Mouse (Mus musculus) heart, embryonic 15.5 days (tissue): ENCODE results near the gene BC035044. TPM values are rescaled to one million over a fixed set of nuclear protein-coding genes. Genes with fewer than 3 reads are reported as not detected.
A peak's percentile ranks its signal among the peaks of the same experiment; 100 is the strongest.
"Not testable (repeated sequence)": the region's sequence is repeated elsewhere in the genome, so short reads cannot be mapped to it uniquely, and the experiment has no call there.

Experiments
- ATAC-seq: fragments of 200-750 bp; cut with Nextera tagmentation; replicated peaks from 2 replicates; pipeline ENCODE4 v1.8.0; 2017; ENCODE audit warnings: low read depth, moderate TSS enrichment; ENCODE audit not compliant: insufficient number of reproducible peaks, insufficient read depth, low FRiP score
- H3K27ac ChIP-seq: fragments of 300-500 bp; sonication (generic); 2 replicates; pipeline ENCODE4 v1.5.1; 2015; ENCODE audit warnings: mild to moderate bottlenecking, inconsistent platforms
- H3K27me3 ChIP-seq: fragments of 300-500 bp; sonication (generic); 2 replicates; pipeline ENCODE4 v1.6.1; 2015; ENCODE audit warnings: inconsistent platforms
- H3K36me3 ChIP-seq: fragments of 300-500 bp; sonication (generic); 2 replicates; pipeline ENCODE4 v1.6.1; 2015; ENCODE audit warnings: mild to moderate bottlenecking, inconsistent platforms
- H3K4me1 ChIP-seq: fragments of 300-500 bp; sonication (generic); replicated peaks from 2 replicates; pipeline ENCODE4 v1.6.1; 2015; ENCODE audit warnings: inconsistent platforms
- H3K4me2 ChIP-seq: fragments of 300-500 bp; sonication (generic); 2 replicates; pipeline ENCODE4 v1.6.1; 2015; ENCODE audit warnings: inconsistent platforms, mild to moderate bottlenecking, moderate library complexity
- H3K4me3 ChIP-seq: fragments of 300-500 bp; sonication (generic); 2 replicates; pipeline ENCODE4 v1.5.1; 2015; ENCODE audit warnings: mild to moderate bottlenecking, inconsistent platforms
- H3K9ac ChIP-seq: fragments of 300-500 bp; sonication (generic); 2 replicates; pipeline ENCODE4 v1.6.1; 2015; ENCODE audit warnings: mild to moderate bottlenecking, inconsistent platforms
- H3K9me3 ChIP-seq: fragments of 300-500 bp; sonication (generic); replicated peaks from 2 replicates; pipeline ENCODE4 v1.6.1; 2016; ENCODE audit warnings: inconsistent platforms
- WGBS: fragments of 180-500 bp; shearing (Covaris S2); methylation state at CpG from one replicate; pipeline ENCODE4 v1.1.7; 2015; ENCODE audit warnings: mixed read lengths; 5-methylcytosine and 5-hydroxymethylcytosine counted together
- polyA plus RNA-seq: library from polyadenylated mRNA; unstranded; fragments of >200 nt; fragmentation: Nextera tagmentation; extraction: Ambion mirVana; gene quantifications from 2 replicates; pipeline ENCODE4 v1.2.1, GENCODE M21; 2015

Gene BC035044
- polyA plus RNA-seq, 1 experiment from 2014 or later, result 0.18 TPM

DNA sequence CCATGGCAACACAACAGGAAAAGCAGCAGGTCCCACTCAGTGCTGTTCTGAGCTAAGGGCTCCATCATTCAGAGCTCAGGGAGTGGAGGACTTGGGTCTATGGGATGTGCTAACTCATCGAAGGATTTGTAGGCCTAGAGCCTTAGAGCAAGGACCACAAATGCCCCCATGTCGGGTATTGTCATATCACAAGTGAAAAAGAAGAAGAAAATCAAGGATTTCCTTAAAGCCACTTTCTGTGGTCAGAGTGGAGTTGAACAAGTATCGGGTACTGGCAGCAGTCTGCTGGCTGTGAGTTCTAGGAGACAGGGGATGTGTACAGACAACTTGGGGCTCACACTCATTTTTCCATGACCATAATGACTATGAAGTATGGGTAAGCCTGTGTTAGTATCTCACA, 64.1 kb downstream of the BC035044 start:
- no peak overlapping the region for H3K9ac ChIP-seq
- no peaks in the 10 kb centered on the region for H3K9me3 ChIP-seq
- no peak overlapping the region for H3K27ac ChIP-seq
- ATAC-seq, result no peak
- H3K4me3 ChIP-seq, result no peak overlapping the region
- H3K4me1 ChIP-seq, result no peaks in the 10 kb centered on the region
- H3K27me3 ChIP-seq, result no peaks in the 10 kb centered on the region
- no peak overlapping the region for H3K4me2 ChIP-seq
- 77% methylated on average over 3 of the region's 3 CpGs for WGBS
- H3K36me3 ChIP-seq, result no peaks in the 10 kb centered on the region

DNA sequence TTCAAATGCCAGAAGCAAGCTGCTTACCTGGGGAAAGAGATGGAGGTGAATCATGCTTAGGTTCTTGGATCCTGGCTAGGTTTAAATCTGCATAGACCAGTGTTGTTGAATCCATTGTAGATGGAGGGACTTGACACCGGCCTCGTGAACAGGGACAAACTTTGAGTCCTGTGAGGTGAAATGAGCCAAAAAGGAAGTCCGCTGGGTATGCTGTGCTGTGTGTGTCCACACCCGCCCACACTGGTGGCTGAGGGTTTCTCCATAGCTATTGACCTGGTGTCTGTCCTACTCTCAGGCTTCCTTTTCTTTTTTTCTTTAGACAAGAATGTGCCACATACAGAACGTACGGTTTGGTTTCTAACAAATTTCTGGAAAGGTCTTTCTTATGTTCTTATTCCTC, 64.8 kb downstream of the BC035044 start, which contains the start of the genes Gm44511 and Klrb1b:
Gene Gm44511 (minus strand): TSS at position 184 of the 400 bp plus-strand sequence.
Gene Klrb1b (minus strand): TSS at position 200 of the 400 bp plus-strand sequence.
- no peak within 1 kb of the TSS for H3K27ac ChIP-seq
- no peaks in the 10 kb centered on the region for H3K4me1 ChIP-seq
- H3K27me3 ChIP-seq, result no peaks in the 10 kb centered on the region
- no peak for ATAC-seq
- H3K9me3 ChIP-seq, result no peaks in the 10 kb centered on the region
- no peak within 1 kb of the TSS for H3K4me2 ChIP-seq
- 78% methylated on average over 6 of the region's 6 CpGs for WGBS
- no peaks in the 10 kb centered on the region for H3K36me3 ChIP-seq
- H3K9ac ChIP-seq, result no peak within 1 kb of the TSS
- H3K4me3 ChIP-seq, result no peak within 1 kb of the TSS

DNA sequence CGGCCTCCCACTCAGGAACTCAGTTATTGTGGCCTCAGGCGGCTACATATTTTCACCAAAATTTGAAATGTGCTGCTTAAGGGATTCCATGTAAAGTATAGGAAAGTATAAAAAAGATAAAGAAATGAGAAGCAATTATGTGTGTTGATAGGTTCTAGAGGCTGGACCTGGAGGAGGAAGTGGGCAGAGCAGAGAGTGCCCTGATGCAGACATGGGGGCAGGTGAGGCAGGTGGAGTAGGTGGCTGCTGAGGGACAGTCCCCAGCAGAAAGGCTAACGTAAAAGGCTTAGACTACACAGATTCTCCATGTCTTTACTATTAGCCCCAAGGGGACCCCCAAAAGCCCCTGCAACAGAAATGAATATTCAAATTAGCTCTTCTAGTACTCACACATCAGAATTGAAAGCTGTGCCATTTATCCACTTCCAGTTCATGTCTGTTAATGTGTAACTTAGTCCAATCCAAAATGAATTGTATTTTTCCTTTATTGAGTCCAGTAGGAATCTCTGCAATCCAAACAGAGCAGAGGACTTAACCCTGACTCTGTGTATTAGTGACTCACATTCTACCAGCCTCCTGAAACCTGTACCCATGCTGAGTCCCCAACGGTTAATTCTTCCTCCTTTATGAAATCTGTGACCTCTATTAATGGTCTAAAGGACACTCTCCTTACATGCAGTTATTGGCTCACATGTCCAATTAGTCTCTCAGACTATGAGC, 72.7 kb downstream of the BC035044 start:
- H3K27me3 ChIP-seq, result no peaks in the 10 kb centered on the region
- ATAC-seq, result no peak
- WGBS, result 78% methylated on average over 4 of the region's 4 CpGs
- no peak overlapping the region for H3K27ac ChIP-seq
- H3K9ac ChIP-seq, result no peak overlapping the region
- H3K36me3 ChIP-seq, result no peaks in the 10 kb centered on the region
- H3K4me1 ChIP-seq, result no peaks in the 10 kb centered on the region
- H3K9me3 ChIP-seq, result no peaks in the 10 kb centered on the region
- H3K4me3 ChIP-seq, result no peak overlapping the region
- no peak overlapping the region for H3K4me2 ChIP-seq

DNA sequence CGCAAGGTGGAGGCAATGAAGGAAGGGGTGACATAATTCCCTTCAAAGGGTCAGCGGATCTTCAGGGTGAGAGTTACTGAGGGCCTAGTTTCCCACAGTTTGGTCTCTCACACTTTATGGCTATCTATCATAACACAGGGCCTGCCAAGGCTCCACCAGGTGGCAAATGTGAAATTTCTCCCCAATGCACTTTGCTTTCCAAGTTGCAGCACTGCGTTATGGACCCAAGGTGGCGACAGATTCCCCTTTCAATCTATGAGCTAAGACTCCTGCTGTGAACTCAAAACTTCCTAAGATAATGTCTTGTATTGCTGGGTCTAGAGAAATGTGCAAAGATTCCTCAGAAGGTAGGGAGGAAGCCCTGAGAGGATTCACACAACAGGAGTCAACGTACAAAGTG, 82.4 kb downstream of the BC035044 start:
- no peaks in the 10 kb centered on the region for H3K9me3 ChIP-seq
- H3K4me3 ChIP-seq, result no peak overlapping the region
- WGBS, result 86% methylated on average over 5 of the region's 5 CpGs
- no peak overlapping the region for H3K27ac ChIP-seq
- no peaks in the 10 kb centered on the region for H3K27me3 ChIP-seq
- no peak for ATAC-seq
- no peak overlapping the region for H3K9ac ChIP-seq
- no peak overlapping the region for H3K4me2 ChIP-seq
- H3K4me1 ChIP-seq, result 0 out of 2 replicates have a peak, but pooled peaks cover under 1% of the 10 kb centered on the region
- no peaks in the 10 kb centered on the region for H3K36me3 ChIP-seq

DNA sequence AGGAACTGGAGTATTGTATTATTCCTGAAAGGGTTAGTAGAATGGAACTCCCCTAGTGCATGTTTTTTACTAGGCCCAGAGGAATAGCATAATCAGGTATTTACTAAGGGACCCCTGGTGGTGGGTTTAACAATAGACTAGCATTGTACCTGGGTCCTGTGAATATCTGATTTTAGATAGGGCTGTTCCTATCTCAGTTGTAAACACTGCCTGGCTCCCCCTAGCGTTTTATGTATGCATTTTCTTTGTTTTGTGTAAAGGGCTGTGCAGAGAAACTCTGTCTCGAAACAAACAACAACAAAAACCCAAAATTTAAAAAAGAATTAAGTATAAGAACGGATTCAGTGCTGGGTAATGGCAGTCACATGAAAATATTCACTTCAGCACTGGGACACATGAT, 83.9 kb downstream of the BC035044 start:
- H3K9ac ChIP-seq, result no peak overlapping the region
- H3K4me1 ChIP-seq, result 0 out of 2 replicates have a peak, but pooled peaks cover 6% of the 10 kb centered on the region
- no peaks in the 10 kb centered on the region for H3K9me3 ChIP-seq
- no peak for ATAC-seq
- WGBS, result 60% methylated on average over 3 of the region's 3 CpGs
- H3K4me3 ChIP-seq, result no peak overlapping the region
- no peak overlapping the region for H3K4me2 ChIP-seq
- no peaks in the 10 kb centered on the region for H3K27me3 ChIP-seq
- no peak overlapping the region for H3K27ac ChIP-seq
- H3K36me3 ChIP-seq, result no peaks in the 10 kb centered on the region

DNA sequence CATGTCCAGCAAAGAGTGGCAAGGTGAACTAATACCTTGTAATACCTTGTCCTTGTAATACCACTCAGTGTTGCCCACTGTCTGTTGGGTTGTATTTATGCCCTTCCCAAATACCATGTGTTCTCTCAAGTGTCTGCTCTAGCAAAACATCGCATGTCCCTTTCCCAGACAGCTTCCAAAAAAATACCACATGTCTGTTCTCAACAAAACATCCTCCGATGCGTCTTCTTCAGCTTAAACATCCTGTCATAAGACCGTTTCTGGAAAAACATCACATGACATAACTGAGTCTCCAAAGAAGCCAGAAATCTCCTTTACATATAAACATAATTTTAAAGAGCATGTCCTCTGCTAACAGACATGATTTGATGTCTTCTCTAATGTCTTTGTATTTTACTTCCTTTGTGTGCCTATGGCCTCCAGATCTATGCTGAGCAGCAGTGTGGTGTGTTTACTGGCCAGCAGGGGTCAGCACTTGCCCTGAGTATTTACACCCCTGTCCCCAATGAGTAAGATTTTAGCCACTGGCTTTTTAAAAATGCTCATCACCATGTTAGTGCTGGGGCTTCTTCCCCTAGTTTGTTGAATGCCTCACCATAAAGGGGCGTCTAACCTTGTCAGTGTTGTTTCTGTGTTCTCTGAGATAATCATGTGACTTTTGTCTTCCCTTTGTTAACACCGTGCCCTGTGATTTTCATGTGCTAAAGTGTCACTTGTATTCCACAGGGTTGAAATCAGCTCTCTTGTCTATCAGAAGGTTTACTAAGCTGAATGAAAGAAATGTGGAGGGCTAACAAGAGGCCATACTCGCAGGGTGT, 85.9 kb downstream of the BC035044 start:
- H3K4me2 ChIP-seq, result peak overlapping the region; percentile 11; the same call in 1 of the 2 replicates

DNA sequence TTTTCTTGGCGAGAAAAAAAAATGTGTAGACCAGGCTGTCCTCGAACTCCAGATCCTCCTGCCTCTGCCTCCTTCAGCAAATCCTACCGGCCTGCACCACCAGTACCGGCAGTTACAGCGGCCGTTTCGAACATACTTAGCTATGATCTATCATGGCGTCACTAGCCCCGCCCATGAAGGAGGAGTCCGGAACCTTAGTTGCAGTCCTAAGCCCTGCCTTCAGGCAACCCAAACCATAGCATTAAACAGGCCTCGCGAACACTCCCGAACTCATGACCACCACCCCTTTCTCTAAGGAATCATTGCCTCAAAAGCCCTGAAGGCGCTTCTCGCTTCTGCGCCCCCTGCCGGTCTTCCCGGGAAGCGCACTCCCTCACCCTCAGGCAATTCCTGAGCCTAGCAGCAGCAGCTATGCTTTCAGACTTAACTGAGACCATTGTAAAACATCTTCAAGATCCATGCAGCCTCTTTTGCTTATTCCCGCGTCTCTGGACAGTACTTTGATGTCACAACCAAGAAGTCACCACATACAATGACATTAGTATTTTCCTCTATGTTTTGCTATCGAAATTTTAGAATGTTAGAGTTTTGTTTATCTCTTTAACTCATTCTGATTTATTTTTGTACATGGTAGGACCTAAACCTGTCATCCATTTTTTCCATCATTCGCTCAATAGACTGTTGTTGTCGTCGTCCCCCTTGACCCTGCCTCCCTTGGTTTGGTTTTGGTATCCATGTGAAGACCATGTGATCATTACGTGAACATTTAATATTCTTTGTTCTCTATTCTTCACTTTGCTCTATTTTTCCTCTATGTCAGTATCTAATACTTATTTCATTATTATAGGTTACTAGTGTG, 87.7 kb downstream of the BC035044 start:
- Histone ChIP-seq H3K27ac (peak overlapping the region; percentile 68), H3K27me3 (no peaks in the 10 kb centered on the region), H3K36me3 (no peaks in the 10 kb centered on the region), H3K4me3 (peak overlapping the region; percentile 57), H3K4me2 (peak overlapping the region; percentile 76), H3K9me3 (no peaks in the 10 kb centered on the region), H3K9ac (peak overlapping the region; percentile 60), H3K4me1 (peaks cover 7% of the 10 kb centered on the region)
- 6% methylated on average over 26 of the region's 26 CpGs for WGBS
- ATAC-seq, result peak; percentile 94

More for the DNA sequence above, 85.9 kb downstream of the BC035044 start:
- not testable (repeated sequence) for ATAC-seq, H3K9ac ChIP-seq, H3K4me1 ChIP-seq, H3K9me3 ChIP-seq, H3K27me3 ChIP-seq, H3K27ac ChIP-seq, H3K4me3 ChIP-seq, H3K36me3 ChIP-seq
- 60% methylated on average over 7 of the region's 7 CpGs for WGBS

DNA sequence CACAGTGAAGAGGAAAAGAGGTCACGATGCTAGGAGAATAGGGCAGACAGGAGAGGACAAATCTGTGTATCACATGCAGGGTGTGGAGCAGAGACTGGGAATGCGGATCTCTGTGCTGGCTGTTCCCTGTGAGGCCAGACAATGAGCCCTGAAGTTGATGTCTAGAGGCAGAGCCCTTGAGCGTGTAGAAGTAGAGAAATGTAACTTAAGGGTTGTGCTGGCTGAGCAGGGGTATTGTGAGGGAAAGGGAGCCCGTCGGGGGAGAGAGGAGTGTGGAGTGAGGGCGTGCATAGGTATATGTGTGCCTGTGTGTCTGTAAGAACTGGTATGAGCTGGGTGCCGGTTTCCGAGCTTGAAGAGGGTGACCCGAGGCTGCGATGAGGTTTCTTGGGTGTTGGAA, 88.4 kb downstream of the BC035044 start:
- Histone ChIP-seq H3K36me3 (no peaks in the 10 kb centered on the region), H3K4me2 (peak overlapping the region; percentile 76), H3K9me3 (no peaks in the 10 kb centered on the region), H3K4me1 (peaks cover 14% of the 10 kb centered on the region), H3K27me3 (no peaks in the 10 kb centered on the region), H3K9ac (peak overlapping the region; percentile 60), H3K27ac (peak overlapping the region; percentile 68), H3K4me3 (peak overlapping the region; percentile 57)
- WGBS, result 14% methylated on average over 10 of the region's 10 CpGs
- ATAC-seq, result peak; percentile 12

DNA sequence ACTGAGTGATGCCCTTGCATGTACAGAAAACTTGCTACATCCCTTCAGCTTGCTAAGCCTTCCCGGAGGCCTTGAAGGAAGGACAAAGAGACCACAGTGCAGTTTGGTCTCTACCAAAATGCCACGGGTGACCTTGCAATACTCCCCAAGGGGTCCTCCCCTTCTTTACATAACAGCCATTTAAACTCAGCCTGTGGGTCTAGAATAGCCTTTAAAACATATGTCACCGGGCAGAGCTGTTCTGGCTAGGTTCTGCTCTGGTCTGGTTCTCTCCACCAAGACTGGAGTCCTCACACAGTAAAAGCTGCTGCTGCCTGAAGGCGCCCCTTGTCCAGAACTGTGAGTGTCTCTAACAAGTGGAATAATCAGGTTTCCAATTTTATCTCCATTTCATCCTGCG, 90.2 kb downstream of the BC035044 start:
- not testable (repeated sequence) for H3K4me2 ChIP-seq, H3K36me3 ChIP-seq, H3K9me3 ChIP-seq, H3K4me3 ChIP-seq, ATAC-seq, H3K9ac ChIP-seq, H3K27ac ChIP-seq, H3K27me3 ChIP-seq
- WGBS, result 74% methylated on average over 5 of the region's 5 CpGs
- peaks cover 14% of the 10 kb centered on the region for H3K4me1 ChIP-seq

DNA sequence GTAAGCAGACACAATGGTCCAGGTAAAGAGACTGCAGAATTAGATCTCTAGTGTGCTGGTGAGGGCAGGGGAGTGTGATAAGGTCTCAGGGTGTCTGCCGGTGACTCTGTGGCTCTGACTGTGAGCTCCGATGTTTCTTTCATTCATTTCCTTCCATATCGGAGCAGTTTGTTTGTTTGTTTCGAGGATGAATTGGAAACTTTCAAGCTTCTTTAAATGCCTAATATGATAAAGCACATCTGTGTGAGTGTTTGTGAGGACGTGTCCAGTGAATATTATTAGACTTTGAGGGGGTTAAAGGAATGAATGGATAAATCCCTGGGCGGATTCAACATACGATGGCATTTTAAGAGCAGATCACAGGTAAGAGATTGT, 91.0 kb downstream of the BC035044 start:
- peak overlapping the region; percentile 90; the same call in 1 of the 2 replicates for H3K27ac ChIP-seq
- H3K4me2 ChIP-seq, result peak overlapping the region; percentile 63
- H3K4me1 ChIP-seq, result peaks cover 14% of the 10 kb centered on the region
- H3K9ac ChIP-seq, result no peak overlapping the region
- ATAC-seq, result no peak
- H3K4me3 ChIP-seq, result peak overlapping the region; percentile 78
- H3K36me3 ChIP-seq, result no peaks in the 10 kb centered on the region
- WGBS, result 25% methylated on average over 7 of the region's 7 CpGs
- no peaks in the 10 kb centered on the region for H3K9me3 ChIP-seq
- no peaks in the 10 kb centered on the region for H3K27me3 ChIP-seq
